Mouse (Mus musculus): Measurements from ENCODE around the gene Phactr1.
A peak's percentile ranks its signal among the peaks of the same experiment; 100 is the strongest.

Gene Phactr1

DNA sequence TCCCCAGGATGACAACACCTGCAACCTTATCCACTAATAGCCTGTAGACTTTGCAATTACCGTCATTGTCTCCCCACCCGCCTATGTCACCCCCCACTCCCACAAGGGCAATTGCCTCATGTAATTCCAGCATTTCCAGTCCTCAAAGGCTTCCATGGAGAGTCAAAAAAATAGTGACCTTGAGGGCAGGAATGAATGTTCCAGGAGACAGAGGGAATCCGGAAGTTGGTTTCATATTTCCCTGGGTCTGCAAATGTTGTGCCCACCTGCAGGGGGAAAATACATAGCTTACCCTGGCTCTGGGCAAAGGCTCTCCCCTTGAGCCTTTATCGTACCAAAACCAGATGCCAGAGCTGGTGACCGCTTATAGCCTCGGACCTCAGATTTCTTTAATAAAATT lies 449.7 kb downstream of the Phactr1 start:
- no peak for DNase-seq (ENCODE audit: low spot score)

DNA sequence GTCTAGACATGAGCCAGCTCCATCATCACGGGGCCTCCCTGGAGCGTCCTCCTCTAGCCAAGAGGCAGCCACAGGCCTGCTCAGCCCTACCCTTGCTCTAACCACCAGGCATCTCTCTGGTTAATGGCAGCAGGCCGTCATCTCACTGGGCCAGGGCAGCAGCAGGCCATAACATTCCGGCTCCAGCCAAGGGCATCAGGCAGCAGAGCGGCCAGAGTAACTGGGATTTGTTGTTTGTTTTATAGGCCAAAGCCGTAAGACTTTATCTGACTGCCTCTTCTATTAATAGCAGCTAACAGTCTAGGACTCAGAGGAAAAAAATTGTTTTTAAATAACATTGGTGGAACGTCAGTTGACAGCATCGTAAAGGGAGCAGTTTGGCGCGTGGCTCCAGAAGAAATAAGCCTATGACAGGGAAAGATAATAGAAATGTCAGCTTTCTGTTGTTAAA lies 451.3 kb downstream of the Phactr1 start:
- no peak for DNase-seq (ENCODE audit: low spot score)

DNA sequence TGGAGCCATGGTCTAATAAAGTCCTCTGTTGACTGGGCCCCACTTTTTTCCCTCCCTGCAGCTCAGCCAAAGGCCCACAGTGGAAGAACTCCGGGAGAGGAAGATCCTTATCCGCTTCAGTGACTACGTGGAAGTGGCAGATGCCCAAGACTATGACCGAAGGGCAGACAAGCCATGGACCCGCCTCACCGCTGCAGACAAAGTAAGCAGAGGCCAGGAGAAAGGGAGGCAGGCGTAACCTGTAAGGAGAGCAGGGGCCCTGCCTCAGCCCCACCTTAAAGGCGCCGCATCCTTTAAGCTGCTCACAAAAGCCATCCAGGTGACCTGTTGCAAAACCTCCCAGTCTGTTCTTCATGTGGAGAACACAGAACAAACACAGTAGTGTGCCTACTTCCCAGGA lies 452.4 kb downstream of the Phactr1 start:
- DNase-seq (ENCODE audit: low spot score), result no peak

DNA sequence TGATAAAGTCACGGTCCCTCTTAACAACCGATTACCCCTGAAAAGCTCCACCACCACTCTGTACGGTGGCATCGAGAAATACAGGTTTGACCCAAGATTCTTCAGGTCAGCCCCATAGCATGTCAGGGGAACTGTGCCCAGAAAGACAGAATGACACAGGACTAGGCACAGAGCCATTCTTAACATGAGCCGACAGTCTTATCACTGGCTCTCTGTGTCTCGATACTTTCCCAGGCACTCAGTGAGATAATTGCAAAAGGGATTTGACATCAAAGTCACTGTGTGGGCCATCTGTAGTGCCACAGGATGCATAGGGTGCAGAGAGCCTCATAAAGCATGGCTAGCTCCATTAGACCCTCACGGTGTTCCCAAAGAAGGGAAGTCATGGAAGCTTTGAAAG lies 453.0 kb downstream of the Phactr1 start:
- no peak for DNase-seq (ENCODE audit: low spot score)

DNA sequence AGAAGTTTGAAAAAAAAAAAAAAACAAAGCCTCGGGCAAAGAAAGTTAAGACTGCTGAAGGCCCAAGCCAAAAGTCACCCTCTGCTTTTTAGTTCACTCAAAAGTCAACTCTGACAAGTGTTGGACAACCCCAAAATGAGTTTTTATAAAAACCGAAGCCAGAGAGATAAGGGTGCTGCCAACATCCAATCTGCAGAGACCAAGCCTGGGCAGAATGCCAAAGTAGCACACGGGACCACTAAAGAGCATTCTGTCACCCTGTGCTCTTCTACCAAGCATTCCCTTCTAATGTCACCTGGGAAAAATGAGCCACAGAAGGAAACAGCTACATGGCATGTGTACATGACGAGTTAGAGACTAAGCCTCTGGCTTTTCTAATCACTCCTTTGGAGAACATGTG lies 454.0 kb downstream of the Phactr1 start:
- no peak for DNase-seq (ENCODE audit: low spot score)

DNA sequence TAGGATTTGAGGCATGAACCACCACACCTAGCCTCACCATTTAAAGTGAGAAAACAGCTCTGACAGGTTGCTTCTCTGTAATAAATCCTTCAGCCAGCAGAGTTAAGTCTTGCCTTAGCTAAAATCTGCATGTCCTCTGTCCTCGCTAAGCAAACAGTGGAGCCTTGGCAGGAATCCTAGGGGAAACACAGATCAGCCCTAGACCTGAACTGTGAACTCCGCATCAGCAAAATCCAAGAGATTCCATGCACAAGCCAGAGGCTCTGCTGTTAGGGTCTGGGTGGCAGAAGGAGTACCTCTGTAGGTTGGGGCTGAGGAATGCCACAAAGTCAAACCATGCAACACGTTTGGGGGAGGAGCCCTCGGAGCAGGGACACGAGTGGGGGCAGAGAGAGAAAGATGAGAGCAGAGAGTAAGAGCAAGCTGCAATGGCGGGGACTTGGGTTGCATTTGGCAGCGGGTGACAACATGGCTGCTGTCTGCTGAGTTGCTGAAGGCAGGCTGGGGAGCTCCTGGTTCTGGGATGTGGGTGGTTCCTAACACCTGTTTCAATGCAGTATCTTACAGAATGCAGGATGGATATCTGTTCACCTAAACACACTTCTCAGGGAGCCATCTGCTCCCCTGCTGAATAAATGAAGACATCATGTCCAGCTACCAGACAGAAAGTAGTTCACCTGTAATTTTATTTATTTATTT lies 464.4 kb downstream of the Phactr1 start:
- DNase-seq (ENCODE audit: low spot score), result no peak

DNA sequence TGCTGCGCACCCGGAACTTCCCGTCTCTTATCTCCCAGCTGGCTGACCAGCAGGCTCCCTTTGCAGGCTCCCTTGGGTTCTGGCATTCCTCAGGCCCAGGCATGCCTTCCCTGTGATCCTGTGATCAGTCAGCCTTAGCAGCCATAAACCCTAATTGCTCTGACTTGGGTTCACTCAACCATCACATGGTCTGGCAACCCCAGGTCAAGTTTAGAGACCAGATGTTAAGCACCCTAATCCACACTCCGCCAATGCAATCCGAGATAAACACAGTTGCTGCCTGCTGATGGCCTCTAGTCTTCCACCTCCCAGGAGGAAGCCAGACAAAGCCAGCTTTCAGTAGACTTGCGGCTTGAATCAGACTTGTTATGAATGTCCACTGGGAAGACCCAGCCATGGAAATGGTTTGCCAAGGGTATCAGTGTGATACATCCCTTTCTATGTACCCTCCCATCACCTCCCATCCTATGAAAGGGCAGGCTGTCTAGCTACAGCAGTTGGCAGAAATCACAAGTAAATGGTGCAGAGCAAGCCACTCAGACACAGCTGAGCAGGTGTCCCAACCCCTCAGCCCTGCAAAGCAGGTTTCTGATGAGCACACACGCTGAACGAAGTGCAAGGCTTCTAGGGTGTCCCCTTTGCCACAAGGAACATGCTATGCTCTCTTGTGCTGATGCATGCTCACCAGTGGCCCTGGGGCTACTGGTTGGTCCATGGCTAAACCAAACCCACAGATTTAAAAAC lies 466.3 kb downstream of the Phactr1 start:
- no peak for DNase-seq (ENCODE audit: low spot score)

DNA sequence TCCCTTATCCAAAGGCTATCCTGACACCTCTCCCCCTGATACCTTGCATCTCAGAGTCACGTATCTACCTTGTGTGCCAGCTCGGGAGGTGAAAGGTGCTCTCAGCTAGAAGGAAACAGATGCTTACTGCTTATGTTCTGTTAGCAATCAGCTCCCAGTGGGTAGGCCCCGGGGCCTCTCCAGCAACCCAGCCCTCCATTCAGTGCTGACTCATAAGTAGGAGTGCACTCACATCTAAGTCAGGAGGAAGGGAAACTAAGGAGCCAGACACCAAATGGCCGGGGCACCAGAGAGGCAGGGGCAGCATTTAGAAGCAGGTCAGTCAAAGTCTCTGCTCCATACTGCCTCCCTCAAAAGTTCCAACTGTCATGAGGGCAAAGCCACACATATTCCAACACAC lies 468.3 kb downstream of the Phactr1 start:
- DNase-seq (ENCODE audit: low spot score), result no peak

DNA sequence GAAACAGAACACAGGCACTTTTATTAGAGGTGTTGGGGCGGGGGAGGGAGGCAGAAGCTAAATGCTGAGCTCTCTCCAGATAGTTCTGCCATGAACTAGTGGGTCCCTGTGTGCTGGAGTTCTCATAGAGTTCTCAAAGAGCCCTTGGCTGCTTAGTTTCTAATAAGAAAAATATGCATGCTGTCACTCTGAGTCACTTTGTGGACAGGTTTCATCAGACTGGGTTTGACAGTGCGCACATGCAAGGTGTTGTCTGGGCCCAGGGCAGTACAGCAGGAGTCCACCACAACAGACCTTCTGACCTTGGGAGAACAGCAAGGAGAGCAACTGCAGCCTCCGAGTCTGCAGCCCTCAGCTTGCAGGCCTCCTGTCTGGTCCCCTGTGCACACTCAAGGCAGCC lies 469.2 kb downstream of the Phactr1 start:
- no peak for DNase-seq (ENCODE audit: low spot score)

DNA sequence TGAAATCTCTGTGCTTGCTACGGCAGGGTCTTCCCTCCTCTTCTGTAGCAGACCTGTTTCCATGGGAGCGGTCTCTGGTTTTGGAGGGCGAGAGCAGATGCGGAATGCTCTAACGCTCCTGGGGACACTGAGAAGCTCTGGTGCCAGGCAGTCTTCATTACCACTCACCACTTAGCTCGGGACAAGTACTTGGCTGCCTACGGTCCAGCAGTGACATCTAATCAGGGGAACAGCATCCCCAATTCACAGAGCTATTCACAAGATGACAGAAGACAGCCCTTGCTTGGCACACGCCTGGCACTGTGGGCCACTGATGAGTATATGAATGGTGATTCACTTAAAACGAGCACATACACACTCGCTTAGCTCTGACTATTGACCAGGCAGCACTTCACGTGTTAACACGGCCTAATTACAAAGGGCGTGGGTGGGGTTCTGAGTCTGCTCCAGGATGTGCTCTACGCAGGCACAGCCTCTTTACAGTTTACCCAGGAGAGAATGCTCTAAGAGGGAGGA lies 471.6 kb downstream of the Phactr1 start:
- no peak for DNase-seq (ENCODE audit: low spot score)

DNA sequence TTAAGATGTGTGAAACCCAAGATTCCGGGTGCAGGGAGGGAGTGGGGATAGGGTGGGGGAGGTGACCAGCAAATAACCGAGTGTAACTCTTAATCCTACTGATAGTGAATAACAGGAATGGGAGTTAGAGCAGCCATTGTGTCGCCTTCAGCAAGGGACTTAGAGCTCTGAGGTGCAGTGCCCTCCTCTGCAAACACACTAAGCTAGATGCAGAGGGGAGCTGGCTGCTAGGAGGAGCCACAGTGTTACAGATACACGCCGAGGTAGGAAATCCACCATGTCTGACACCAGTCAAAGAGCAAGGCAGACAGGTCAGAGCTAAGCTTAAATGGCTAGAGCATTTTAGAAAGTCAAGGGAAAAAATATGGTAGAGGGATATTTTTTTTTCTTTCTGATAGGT lies 476.9 kb downstream of the Phactr1 start:
- DNase-seq (ENCODE audit: low spot score), result no peak

DNA sequence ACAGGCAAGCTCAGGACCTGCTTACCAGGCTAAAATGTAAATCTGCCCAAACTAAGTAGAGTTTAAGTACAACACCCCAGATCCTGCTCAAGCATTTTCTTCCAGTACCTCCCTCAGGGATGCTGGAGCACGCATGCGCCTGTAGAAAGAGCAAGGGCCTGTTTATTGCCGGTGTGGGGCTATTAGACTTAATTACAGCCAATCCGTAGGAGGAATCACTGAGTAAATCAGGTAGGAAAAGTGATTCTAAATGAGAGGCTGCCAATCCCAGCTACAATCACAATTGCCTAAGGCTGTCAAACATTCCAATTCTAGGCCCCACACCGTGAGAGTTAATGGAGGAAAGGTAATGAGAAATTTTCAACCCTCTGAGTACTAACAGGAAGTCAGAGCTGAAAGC lies 477.9 kb downstream of the Phactr1 start:
- DNase-seq (ENCODE audit: low spot score), result no peak

DNA sequence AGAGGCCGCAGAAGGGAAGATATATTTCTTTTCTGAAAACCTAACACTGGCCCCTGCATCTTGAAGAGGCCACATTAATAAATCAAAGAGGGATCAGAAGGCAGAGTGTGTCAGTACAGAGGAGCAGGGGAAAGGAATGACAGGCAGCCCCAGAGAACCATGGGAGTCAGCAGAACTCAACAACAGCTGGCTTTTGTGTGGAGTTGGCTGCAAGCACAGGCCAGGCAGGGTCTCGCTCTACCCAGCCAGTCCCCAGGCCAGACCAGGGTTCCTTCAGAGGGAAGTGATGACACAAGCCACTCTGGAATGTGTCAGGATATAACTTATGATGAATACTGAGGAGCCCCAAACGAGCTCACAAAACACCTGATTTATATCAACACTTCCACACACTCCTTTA lies 479.0 kb downstream of the Phactr1 start:
- DNase-seq (ENCODE audit: low spot score), result no peak

DNA sequence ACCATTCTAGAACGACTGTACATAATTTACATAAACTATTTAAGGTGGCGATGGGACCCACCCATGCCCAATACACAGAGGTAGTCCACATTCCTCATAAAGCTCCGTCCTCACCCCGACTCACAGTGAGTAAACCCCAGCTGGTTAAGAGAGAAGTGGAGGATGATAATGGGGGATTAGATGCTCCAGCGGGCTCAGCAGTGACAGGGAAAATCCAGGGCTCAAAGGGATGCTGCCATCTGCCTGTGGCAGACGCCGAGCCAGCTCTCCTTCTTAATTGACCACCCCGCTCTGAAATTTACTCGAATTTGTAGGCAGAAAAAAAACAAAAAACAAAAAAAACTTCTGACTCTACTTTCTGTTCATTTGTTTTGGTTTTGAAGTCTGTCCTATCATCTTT lies 487.3 kb downstream of the Phactr1 start:
- no peak for DNase-seq (ENCODE audit: low spot score)

DNA sequence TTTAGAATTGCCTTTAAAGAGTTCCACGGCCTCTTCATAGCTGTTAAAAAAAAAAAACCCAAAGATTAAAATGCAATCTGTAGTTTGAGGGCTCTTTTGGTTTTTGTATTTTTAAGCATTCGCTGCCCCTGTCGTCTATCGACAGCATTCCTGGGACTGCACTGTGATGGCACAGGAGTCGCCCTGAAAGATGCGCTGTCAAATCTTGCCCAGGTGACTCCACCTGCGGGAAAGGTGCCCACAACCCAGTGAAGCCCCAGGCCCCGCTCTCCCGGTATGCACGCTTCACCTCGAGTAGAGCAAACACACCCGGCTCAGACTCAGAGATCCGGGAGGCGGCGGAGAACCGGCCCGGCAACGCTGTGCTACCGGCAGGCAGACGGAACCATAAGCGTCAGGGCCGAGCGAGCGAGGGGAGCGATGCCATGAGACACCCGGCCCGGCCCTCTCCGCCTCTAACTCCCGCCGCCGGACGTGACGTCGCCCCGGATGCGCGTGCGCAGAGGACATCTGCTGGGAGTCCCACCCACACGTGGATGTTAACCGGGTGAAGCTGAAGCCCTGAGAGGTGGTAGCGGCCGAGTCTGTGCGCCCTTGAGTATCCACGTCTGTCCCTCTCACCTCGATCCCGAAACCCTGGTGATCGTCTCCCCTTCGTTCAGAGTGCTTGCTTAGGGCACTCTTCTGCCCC lies 490.7 kb downstream of the Phactr1 start, which contains the start of gene Tbc1d7:
Tbc1d7 (minus strand) TSS at position 482 of the 691 bp plus-strand sequence.
- peak; percentile 95 for DNase-seq (ENCODE audit: low spot score)

DNA sequence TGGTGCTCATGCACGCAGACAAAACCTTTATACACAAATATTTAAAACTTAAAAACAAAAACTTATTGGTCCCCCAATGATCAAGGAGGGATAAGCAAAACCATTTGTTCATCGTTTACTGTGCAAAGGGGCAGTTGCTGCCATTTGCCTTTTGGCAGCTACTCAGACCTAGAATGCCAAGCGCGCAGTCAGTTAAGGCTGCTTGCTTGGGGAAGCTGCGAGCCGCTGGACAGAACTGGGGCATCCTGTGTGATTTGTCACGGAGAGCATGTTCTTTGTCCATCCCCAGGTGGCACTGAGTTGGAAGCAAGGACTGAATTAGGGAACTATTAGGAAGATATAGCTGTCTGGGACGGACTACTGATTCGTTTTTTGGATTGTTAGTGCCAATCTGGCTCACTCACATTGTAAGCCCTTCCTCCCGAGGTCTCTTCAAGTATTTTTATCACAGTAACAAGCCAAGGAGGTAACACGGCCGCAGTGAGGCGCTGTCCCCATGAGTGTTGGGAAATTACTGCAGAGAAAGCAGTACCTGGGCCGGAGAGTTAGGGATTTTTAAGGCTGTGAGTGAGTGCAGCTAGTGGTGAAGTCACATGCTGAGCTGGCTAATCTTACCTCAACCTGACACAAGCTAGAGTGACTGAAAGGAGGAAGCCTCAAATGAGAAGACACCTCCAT lies 491.8 kb downstream of the Phactr1 start:
- DNase-seq (ENCODE audit: low spot score), result no peak

DNA sequence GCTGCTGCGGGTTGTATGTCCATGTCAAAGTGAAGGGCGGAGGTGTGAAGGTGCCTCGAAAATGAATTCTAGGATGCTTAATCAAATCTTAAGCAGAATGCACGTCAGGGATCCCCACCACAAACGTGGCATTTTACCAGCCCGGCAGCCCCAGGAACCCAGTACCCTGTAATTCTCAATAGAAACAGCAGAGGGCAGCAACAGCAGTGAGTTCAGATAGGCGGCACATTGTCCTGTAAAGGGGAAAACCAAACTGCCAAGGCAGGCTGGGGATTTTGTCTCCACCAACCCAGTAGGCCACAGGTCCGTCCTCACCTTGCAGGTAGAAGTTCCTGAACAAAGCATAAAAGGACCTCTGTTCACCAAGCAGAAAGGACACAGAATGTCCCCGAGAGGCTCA lies 492.8 kb downstream of the Phactr1 start:
- DNase-seq (ENCODE audit: low spot score), result peak; percentile 69

DNA sequence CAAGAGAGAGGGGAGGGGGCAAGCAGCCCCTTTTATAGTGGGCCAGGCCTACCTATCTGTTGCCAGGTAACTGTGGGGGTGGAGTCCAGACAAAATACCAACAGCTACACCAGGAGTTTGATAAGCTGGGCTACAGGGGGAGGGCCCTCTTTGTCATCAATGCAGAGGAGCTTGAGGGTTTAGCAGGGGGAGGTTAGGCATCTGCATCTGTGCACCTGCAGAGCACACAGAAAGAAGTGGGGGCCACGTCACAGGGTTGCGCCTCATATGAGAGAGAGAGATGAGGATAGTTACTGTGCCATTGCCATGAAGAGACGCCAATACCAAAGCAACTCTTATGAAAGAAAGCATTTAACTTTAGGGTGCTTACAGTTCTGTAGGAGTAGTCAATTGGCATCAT lies 496.3 kb downstream of the Phactr1 start:
- DNase-seq (ENCODE audit: low spot score), result no peak

DNA sequence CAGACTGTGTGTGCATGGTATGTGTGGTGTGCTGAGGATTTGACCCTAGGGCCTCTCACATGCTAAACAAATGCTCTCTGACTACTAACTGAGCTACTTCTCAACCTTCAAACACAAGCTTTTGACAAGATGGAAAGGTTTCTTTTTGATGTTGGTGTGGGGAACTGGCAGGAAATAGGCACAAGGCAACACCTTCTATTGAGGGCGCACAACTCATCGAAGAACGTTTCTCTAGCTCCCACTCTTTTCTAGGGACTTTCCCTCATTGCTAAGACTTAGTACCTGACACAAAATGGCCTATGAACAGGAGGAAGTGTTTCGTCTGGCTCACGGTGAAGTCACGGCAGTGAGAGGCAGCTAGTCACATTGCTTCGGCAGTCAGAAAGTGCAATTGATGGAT lies 496.9 kb downstream of the Phactr1 start:
- DNase-seq (ENCODE audit: low spot score), result no peak

DNA sequence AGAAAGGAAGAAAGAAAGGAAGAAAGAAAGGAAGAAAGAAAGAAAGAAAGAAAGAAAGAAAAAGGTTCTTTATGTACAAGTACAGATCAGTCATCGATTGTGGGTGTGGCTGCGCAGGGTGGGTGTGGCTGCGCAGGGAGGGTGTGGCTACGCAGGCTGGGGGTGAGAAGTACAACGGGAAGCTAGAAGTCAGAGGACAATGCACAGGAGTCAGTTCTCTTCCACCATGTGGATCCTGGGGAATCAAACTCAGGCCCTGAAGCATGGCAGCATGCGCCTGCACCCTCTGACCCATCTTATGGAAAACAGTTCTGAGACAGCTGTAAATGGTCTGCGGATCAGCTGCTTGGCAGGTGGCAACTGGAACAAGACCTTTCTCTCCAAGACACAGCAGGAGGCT lies 500.7 kb downstream of the Phactr1 start:
- no peak for DNase-seq (ENCODE audit: low spot score)

DNA sequence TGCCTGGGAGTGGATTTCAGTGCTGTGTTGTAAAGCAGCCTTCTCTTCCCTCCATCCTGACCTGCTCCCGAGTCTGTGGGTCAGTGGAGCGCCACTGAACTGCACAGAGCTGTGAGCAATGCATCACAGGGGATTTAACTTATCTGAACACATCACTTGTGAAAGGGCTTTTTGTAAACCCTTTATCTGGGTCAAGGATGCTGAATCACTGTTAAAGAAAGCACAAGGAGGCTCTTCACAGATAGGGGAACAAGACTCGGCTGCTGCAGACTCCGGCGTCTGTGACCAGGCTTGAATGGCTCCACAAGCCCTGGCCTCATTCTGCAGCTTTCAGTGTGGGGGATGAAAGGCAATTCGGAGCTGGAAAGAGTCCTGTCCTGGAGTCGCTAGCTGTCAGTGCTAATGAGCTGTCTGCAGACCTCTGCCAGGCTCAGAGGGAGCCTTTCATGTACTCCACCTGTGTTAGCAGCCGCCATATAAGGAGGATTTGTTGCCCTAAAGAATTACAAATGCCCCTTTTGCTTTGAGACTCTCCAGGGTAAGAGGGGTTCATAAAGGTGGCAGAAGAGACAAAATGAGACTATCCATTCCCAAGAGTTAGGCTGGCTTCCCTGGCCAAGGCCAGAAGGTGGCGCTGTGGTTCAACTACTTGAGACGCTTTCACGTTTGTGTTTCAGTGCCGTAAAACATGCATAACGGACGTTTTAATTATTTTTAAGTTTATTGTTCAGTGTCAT lies 502.2 kb downstream of the Phactr1 start:
- peak; percentile 80 for DNase-seq (ENCODE audit: low spot score)

Data from c-Kit-positive CD71-positive TER-119-positive erythroid progenitor cells, embryonic 14.5 days (primary cell).